Mouse (Mus musculus) macrophage (primary cell): ENCODE data around the gene Preb. TPM values are rescaled to one million over a fixed set of nuclear protein-coding genes. Genes with fewer than 3 reads are reported as not detected.

ENCODE experiments used
- H3K27ac ChIP-seq: fragments of 350-480 bp; formaldehyde crosslinking; 2 replicates; pipeline ENCODE4 v1.9.0; 2021
- H3K36me3 ChIP-seq: fragments of 350-480 bp; formaldehyde crosslinking; 2 replicates; pipeline ENCODE4 v1.9.0; 2021; ENCODE audit errors: inconsistent target
- H3K4me3 ChIP-seq: fragments of 350-480 bp; formaldehyde crosslinking; 2 replicates; pipeline ENCODE4 v1.9.0; 2021; ENCODE audit errors: inconsistent target
- H3K79me2 ChIP-seq: fragments of 350-480 bp; formaldehyde crosslinking; 2 replicates; pipeline ENCODE4 v1.9.0; 2021; ENCODE audit errors: inconsistent target
- WGBS: methylation state at CpG from one replicate; pipeline ENCODE4 v1.1.7; 2026; ENCODE audit warnings: inconsistent platforms; ENCODE audit not compliant: missing documents; 5-methylcytosine and 5-hydroxymethylcytosine counted together
- polyA plus RNA-seq: library from polyadenylated mRNA; stranded (reverse); fragments of 250-400 nt; gene quantifications from 3 replicates; pipeline ENCODE4 v1.2.4, GENCODE M21; 2018; ENCODE audit warnings: inconsistent platforms

Gene Preb
- polyA plus RNA-seq, 1 experiment from 2014 or later = 71.0 TPM

- H3K27ac ChIP-seq = no peak overlapping the region
- no peaks in the 10 kb centered on the region; the same call in 1 of the 2 replicates for H3K79me2 ChIP-seq
- 89% methylated on average over 5 of the region's 5 CpGs for WGBS
- H3K4me3 ChIP-seq = no peak overlapping the region
- H3K36me3 ChIP-seq = peaks cover 5% of the 10 kb centered on the region; the same call in 1 of the 2 replicates
Observed at GRCm38 (mm10) chr5:30948620-30949019, 11.5 kb downstream of the Preb start.

GRCm38 (mm10) chr5:30944956-30945781, 15.0 kb downstream of the Preb start, which contains the start of gene Cgref1:
Gene Cgref1, minus strand, starts transcription at chr5:30945591.
- no peaks in the 10 kb centered on the region for H3K36me3 ChIP-seq
- no peak within 1 kb of the TSS for H3K4me3 ChIP-seq
- no peak within 1 kb of the TSS for H3K27ac ChIP-seq
- H3K79me2 ChIP-seq = no peaks in the 10 kb centered on the region; the same call in 1 of the 2 replicates
- 17% methylated on average over 40 of the region's 44 CpGs for WGBS

- no peaks in the 10 kb centered on the region for H3K79me2 ChIP-seq
- H3K27ac ChIP-seq = no peak overlapping the region
- no peak overlapping the region for H3K4me3 ChIP-seq
- H3K36me3 ChIP-seq = no peaks in the 10 kb centered on the region
- 97% methylated on average over 6 of the region's 6 CpGs for WGBS
Observed at GRCm38 (mm10) chr5:30944344-30944743, 15.8 kb downstream of the Preb start.

- Histone ChIP-seq H3K4me3 (no peak overlapping the region), H3K79me2 (no peaks in the 10 kb centered on the region), H3K36me3 (no peaks in the 10 kb centered on the region), H3K27ac (no peak overlapping the region)
- 94% methylated on average over 2 of the region's 2 CpGs for WGBS
Observed at GRCm38 (mm10) chr5:30943004-30943403, 17.2 kb downstream of the Preb start.

- H3K27ac ChIP-seq = no peak overlapping the region
- WGBS = 94% methylated on average over 5 of the region's 5 CpGs
- H3K79me2 ChIP-seq = no peaks in the 10 kb centered on the region
- H3K4me3 ChIP-seq = no peak overlapping the region
- H3K36me3 ChIP-seq = no peaks in the 10 kb centered on the region
Observed at GRCm38 (mm10) chr5:30934725-30935461, 25.3 kb downstream of the Preb start.

GRCm38 (mm10) chr5:30933705-30934104, 26.5 kb downstream of the Preb start:
- Histone ChIP-seq H3K4me3 (no peak overlapping the region), H3K79me2 (no peaks in the 10 kb centered on the region), H3K36me3 (no peaks in the 10 kb centered on the region), H3K27ac (no peak overlapping the region)
- WGBS = 81% methylated on average over 5 of the region's 5 CpGs

- H3K79me2 ChIP-seq = no peaks in the 10 kb centered on the region
- H3K36me3 ChIP-seq = no peaks in the 10 kb centered on the region
- 87% methylated on average over 4 of the region's 4 CpGs for WGBS
Observed at GRCm38 (mm10) chr5:30931378-30931777, 28.8 kb downstream of the Preb start.

GRCm38 (mm10) chr5:30930846-30931245, 29.3 kb downstream of the Preb start:
- Histone ChIP-seq H3K36me3 (no peaks in the 10 kb centered on the region), H3K4me3 (no peak overlapping the region), H3K79me2 (no peaks in the 10 kb centered on the region), H3K27ac (no peak overlapping the region)
- WGBS = 92% methylated on average over 6 of the region's 6 CpGs

More at GRCm38 (mm10) chr5:30931378-30931777, 28.8 kb downstream of the Preb start:
- Histone ChIP-seq H3K4me3 (no peak overlapping the region), H3K27ac (no peak overlapping the region)

- H3K36me3 ChIP-seq = no peaks in the 10 kb centered on the region
- 81% methylated on average over 4 of the region's 4 CpGs for WGBS
- no peak overlapping the region for H3K4me3 ChIP-seq
- no peak overlapping the region for H3K27ac ChIP-seq
- no peaks in the 10 kb centered on the region for H3K79me2 ChIP-seq
Observed at GRCm38 (mm10) chr5:30930121-30930520, 30.0 kb downstream of the Preb start.

- 71% methylated on average over 7 of the region's 7 CpGs for WGBS
- H3K27ac ChIP-seq = no peak overlapping the region
- H3K36me3 ChIP-seq = no peaks in the 10 kb centered on the region
- no peaks in the 10 kb centered on the region for H3K79me2 ChIP-seq
- H3K4me3 ChIP-seq = no peak overlapping the region
Observed at GRCm38 (mm10) chr5:30927945-30928529, 32.1 kb downstream of the Preb start.

GRCm38 (mm10) chr5:30926073-30926472, 34.1 kb downstream of the Preb start:
- H3K27ac ChIP-seq = no peak overlapping the region
- no peaks in the 10 kb centered on the region for H3K79me2 ChIP-seq
- H3K36me3 ChIP-seq = no peaks in the 10 kb centered on the region
- H3K4me3 ChIP-seq = no peak overlapping the region
- WGBS = 75% methylated on average over 2 of the region's 2 CpGs

GRCm38 (mm10) chr5:30925217-30925616, 34.9 kb downstream of the Preb start:
- 0 out of 2 replicates have a peak, but pooled peaks cover 4% of the 10 kb centered on the region for H3K36me3 ChIP-seq
- H3K27ac ChIP-seq = no peak overlapping the region
- H3K4me3 ChIP-seq = no peak overlapping the region
- H3K79me2 ChIP-seq = no peaks in the 10 kb centered on the region
- 100% methylated on average over 5 of the region's 5 CpGs for WGBS

GRCm38 (mm10) chr5:30924614-30925013, 35.5 kb downstream of the Preb start:
- 96% methylated on average over 8 of the region's 8 CpGs for WGBS
- H3K79me2 ChIP-seq = no peaks in the 10 kb centered on the region
- no peak overlapping the region for H3K27ac ChIP-seq
- H3K36me3 ChIP-seq = 0 out of 2 replicates have a peak, but pooled peaks cover 11% of the 10 kb centered on the region
- no peak overlapping the region for H3K4me3 ChIP-seq

- Histone ChIP-seq H3K4me3 (no peak overlapping the region), H3K36me3 (peaks cover 20% of the 10 kb centered on the region; the same call in 1 of the 2 replicates), H3K27ac (no peak overlapping the region), H3K79me2 (peaks cover 11% of the 10 kb centered on the region; the same call in 1 of the 2 replicates)
- WGBS = 81% methylated on average over 6 of the region's 6 CpGs
Observed at GRCm38 (mm10) chr5:30923119-30923518, 37.0 kb downstream of the Preb start.
